Mouse (Mus musculus) kidney, postnatal 14 days (tissue): ENCODE measurements around the gene Fam192a.

Source experiments
- DNase-seq: peaks from one replicate; pipeline ENCODE4 v3.0.0; 2022; ENCODE audit warnings: mixed read lengths

Gene Fam192a

GRCm38 (mm10) chr8:94601607-94602385, at the start of gene Fam192a, which contains the start of gene Rspry1:
Gene Fam192a (minus strand): TSS chr8:94601997.
Gene Rspry1 (plus strand): TSS chr8:94601937.
- peak; percentile 100 for DNase-seq

- DNase-seq = no peak
Observed at GRCm38 (mm10) chr8:94649496-94649895, 47.7 kb upstream of the Fam192a start.

GRCm38 (mm10) chr8:94646165-94646564, 44.4 kb upstream of the Fam192a start:
- no peak for DNase-seq

GRCm38 (mm10) chr8:94645202-94645601, 43.4 kb upstream of the Fam192a start:
- DNase-seq = no peak

GRCm38 (mm10) chr8:94641938-94642337, 40.1 kb upstream of the Fam192a start:
- no peak for DNase-seq

- DNase-seq = no peak
Observed at GRCm38 (mm10) chr8:94641183-94641582, 39.4 kb upstream of the Fam192a start.

- no peak for DNase-seq
Observed at GRCm38 (mm10) chr8:94634211-94634610, 32.4 kb upstream of the Fam192a start.

- DNase-seq = no peak
Observed at GRCm38 (mm10) chr8:94633564-94634194, 31.9 kb upstream of the Fam192a start.

GRCm38 (mm10) chr8:94624885-94625284, 23.1 kb upstream of the Fam192a start:
- no peak for DNase-seq

- DNase-seq = no peak
Observed at GRCm38 (mm10) chr8:94607064-94607463, 5.3 kb upstream of the Fam192a start.

GRCm38 (mm10) chr8:94604030-94604429, 2.2 kb upstream of the Fam192a start:
- DNase-seq = no peak

GRCm38 (mm10) chr8:94602471-94603131, 804 bp upstream of the Fam192a start:
- peak; percentile 50 for DNase-seq

- no peak for DNase-seq
Observed at GRCm38 (mm10) chr8:94601034-94601606, 677 bp downstream of the Fam192a start.

- no peak for DNase-seq
Observed at GRCm38 (mm10) chr8:94600478-94600877, 1.3 kb downstream of the Fam192a start.

GRCm38 (mm10) chr8:94594211-94594610, 7.6 kb downstream of the Fam192a start:
- no peak for DNase-seq

- no peak for DNase-seq
Observed at GRCm38 (mm10) chr8:94591691-94592090, 10.1 kb downstream of the Fam192a start.

GRCm38 (mm10) chr8:94584238-94584817, 17.5 kb downstream of the Fam192a start:
- peak; percentile 67 for DNase-seq

- DNase-seq = no peak
Observed at GRCm38 (mm10) chr8:94582569-94582968, 19.2 kb downstream of the Fam192a start.

GRCm38 (mm10) chr8:94581820-94582483, 19.8 kb downstream of the Fam192a start:
- DNase-seq = no peak

- no peak for DNase-seq
Observed at GRCm38 (mm10) chr8:94575148-94575547, 26.6 kb downstream of the Fam192a start.

GRCm38 (mm10) chr8:94574159-94574907, 27.5 kb downstream of the Fam192a start:
- no peak for DNase-seq

GRCm38 (mm10) chr8:94571896-94572295, 29.9 kb downstream of the Fam192a start:
- no peak for DNase-seq
